Mouse (Mus musculus) brain, embryonic 14.5 days (tissue): ENCODE results near the gene Cdk5r1. TPM values are rescaled to one million over a fixed set of nuclear protein-coding genes. Genes with fewer than 3 reads are reported as not detected.
"Not testable (repeated sequence)": the region's sequence is repeated elsewhere in the genome, so short reads cannot be mapped to it uniquely, and the experiment has no call there.

Experiments
- DNase-seq: peaks from one replicate; pipeline ENCODE4 v3.0.0-alpha.2; 2011; ENCODE audit warnings: low read depth
- CTCF ChIP-seq: fragments of 200-500 bp; IDR thresholded peaks from 2 replicates; pipeline ENCODE4 v1.5.1; 2012; ENCODE audit warnings: inconsistent platforms, mild to moderate bottlenecking, moderate library complexity, borderline replicate concordance; ENCODE audit not compliant: insufficient read depth, insufficient read length; ENCODE audit errors: extremely low read depth
- POLR2A ChIP-seq: fragments of 200-500 bp; IDR thresholded peaks from 2 replicates; pipeline ENCODE4 v1.6.1; 2012; ENCODE audit warnings: mild to moderate bottlenecking, inconsistent platforms, borderline replicate concordance; ENCODE audit not compliant: poor library complexity, insufficient read depth, insufficient read length, severe bottlenecking; ENCODE audit errors: extremely low read depth
- polyA plus RNA-seq: library from polyadenylated mRNA; depleted of rRNA; stranded (reverse); fragments of >200 nt; gene quantifications from 2 replicates; pipeline ENCODE4 v1.2.3, GENCODE M21; 2012; rRNA removed

Gene Cdk5r1
- polyA plus RNA-seq, result 327 and 349 TPM in 2 replicates

DNA sequence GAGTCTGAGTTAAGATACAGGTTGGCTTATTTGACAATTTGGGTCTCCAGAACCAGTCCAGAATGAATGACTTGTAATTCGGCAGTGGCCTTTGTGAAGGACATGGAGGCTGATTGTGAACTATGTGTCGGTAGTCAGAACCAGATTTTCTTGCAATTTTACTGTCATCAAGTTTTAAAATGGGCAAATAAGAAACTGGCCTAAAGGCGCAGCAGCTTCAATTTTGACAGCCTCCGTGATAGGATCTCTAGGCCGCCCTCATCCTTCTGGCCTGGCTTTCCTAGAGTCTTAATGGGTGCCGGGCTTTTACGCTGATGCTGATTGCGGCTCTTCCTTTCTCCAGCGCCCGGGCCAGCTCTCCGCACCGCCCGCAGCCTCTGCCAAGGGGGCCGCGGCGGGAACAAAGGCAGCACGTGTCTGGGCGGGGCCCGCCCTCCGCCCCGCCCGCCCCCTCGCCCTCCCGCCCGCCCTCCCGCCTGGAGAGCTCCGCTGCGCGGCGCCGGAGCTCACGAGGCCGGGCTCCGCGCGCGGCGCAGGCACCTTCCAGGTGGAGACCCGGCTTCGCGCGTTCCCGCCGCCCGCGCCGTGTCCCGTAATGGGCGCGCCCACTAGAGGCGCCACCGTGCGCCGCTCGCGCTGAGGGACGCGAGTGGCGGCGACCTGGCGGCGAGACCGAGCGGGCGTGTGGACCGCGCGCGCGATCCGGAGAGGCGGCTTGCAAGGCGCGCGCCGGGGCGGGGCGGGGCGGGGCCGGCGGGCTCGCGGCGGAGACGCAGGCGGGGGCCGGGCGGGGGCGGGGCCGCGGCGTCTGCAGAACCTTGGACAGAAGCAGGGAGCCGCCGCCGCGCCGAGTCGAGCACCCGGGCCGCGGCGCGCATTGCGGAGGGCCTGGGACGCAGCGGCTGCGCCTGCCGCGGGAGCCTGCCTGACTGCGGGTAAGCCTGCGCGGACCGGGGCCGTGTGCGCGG is at the start of gene Cdk5r1:
TSS of gene Cdk5r1 (plus strand) at position 802 of the 968 bp plus-strand sequence.
- DNase-seq, result peak; percentile 99

GRCm38 (mm10) chr11:80428381-80429008 is 48.3 kb upstream of the Cdk5r1 start, which contains the start of gene Psmd11:
TSS of gene Psmd11 (plus strand) at chr11:80428615.
- TF ChIP-seq POLR2A (peak; percentile 66; the same call in 1 of the 2 replicates), CTCF (peak; percentile 76)
- DNase-seq, result peak; percentile 99

More for the DNA sequence above, at the start of gene Cdk5r1:
- TF ChIP-seq POLR2A (peak; percentile 93), CTCF (peak; percentile 71)

GRCm38 (mm10) chr11:80429009-80429475 is 47.8 kb upstream of the Cdk5r1 start:
- TF ChIP-seq POLR2A, result no peak
- no peak for TF ChIP-seq CTCF

DNA sequence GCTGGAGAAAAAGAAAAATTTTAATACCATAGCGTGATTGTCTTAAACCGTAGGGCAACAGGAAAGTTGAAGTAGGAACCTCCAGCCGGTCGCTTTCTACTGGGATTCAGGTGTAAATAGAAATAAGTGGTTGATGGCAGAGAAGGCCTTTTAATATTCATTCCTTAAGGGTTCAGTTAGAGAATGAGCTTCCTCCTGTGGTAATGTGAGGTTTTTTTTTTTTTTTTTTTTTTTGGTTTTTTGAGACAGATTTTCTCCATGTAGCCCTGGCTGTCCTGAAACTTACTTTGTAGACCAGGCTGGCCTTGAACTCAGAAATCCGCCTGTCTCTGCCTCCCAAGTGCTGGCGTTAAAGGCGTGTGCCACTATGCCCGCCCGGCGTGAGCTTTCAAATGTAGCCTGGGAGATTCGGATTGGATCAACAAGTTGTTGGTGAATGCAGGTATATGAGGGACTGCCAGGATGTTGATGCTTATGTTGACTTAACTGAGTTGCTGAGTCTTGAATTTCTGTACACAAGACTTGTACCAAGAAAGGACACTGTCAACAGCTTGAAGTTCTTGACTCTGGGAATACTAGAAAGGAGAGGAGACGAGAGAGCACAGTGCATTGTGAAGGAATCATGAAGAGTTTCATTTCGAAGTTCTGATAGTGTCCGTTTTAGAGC is 47.2 kb upstream of the Cdk5r1 start:
- TF ChIP-seq POLR2A (no peak), CTCF (no peak)

More at GRCm38 (mm10) chr11:80429009-80429475, 47.8 kb upstream of the Cdk5r1 start:
- DNase-seq, result peak; percentile 34

DNA sequence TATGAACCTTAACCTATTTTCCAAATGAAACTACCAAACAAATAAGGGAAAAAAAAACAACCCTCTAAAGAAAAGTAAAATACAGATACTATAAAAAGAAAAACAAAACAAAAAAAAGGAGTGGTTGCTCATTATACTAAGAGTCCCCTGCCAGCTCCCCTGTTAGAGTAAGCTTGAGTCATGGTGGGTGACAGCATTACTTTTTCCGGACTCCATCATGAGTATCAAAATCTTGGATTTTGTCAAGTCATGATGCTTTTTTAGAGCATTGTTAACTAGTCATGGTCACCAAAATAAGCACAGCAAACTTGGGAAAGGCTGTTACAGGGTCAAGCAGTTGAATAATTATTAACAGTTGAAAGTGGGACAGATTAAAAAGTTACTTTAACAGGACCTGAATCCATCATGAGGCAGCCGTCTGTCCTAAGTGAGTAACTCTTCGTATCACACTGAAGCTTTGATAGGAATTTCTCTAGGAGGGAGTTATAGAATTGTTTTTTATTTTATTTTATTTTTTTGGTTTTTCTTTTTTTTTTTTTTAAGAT is 46.4 kb upstream of the Cdk5r1 start:
- DNase-seq, result no peak
- TF ChIP-seq CTCF (no peak), POLR2A (no peak)

More for the DNA sequence above, 47.2 kb upstream of the Cdk5r1 start:
- no peak for DNase-seq

- TF ChIP-seq POLR2A, result no peak
- no peak for TF ChIP-seq CTCF
- DNase-seq, result no peak
These were observed 29.9 kb upstream of the Cdk5r1 start for GRCm38 (mm10) chr11:80446916-80447315.

DNA sequence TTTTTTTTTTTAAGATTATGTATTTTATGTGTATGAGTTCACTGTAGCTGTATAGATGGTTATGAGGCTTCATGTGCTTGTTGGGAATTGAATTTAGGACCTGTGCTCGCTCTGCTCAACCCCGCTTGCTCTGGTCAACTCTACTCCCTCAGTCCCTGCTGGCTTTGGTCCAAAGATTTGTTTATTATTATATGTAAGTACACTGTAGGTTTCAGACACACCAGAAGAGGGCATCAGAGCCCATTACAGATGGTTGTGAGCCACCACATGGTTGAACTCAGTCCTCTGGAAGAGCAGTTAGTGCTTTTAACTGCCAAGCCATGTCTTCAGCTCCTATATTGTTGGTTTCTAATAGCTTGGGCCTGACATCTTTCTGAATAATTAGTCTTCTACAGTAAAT is 27.0 kb upstream of the Cdk5r1 start:
- DNase-seq, result no peak
- TF ChIP-seq POLR2A (no peak), CTCF (peak; percentile 3; the same call in 1 of the 2 replicates)

DNA sequence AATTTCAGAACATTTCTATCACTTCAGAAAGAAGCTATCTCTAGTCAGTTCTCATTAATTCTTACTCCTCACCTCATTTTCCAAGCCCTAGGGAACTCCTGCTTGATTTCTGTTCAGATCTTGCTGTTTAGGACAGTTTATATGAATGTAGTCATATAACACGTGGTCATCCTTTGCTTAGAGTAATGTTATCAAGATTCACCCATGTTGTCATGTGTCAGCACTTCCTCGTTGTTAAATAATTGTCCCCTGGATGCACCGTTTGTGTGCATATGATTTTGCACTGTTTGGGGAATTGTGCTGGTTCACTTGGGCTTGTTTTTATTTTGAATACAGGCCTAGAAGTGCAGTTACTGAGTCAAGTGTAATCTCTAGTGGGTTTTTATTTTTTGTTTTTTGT is 24.6 kb upstream of the Cdk5r1 start:
- TF ChIP-seq CTCF, result no peak
- no peak for TF ChIP-seq POLR2A
- DNase-seq, result no peak

- no peak for DNase-seq
- TF ChIP-seq POLR2A, result no peak
- TF ChIP-seq CTCF, result no peak
These were observed 23.6 kb upstream of the Cdk5r1 start for GRCm38 (mm10) chr11:80453198-80453597.

DNA sequence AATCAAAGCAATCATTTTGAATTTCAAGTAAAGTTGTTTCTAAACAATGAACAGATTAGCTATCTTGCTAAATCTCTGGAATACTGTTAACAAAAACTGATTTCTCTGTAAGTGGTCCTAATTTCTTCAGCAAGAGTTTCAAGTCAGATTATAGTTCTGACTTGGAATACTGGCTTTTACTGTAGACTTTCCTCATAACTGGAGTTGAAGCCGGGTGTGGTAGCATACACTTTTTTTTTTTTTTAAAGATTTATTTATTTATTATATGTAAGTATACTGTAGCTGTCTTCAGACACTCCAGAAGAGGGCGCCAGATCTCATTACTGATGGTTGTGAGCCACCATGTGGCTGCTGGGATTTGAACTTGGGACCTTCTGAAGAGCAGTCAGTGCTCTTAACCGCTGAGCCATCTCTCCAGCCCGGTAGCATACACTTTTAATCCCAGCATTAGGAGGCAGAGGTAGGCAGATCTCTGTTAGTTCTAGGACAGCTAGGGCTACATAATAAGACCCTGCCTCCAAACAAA is 13.2 kb upstream of the Cdk5r1 start:
- not testable (repeated sequence) for DNase-seq

- TF ChIP-seq CTCF (no peak), POLR2A (no peak)
- no peak for DNase-seq
These were observed 4.8 kb upstream of the Cdk5r1 start for GRCm38 (mm10) chr11:80471836-80472605.
